Comparison of ENCODE assay signal across 9 mouse cellular contexts in genomic region chr13:101690911-101691655, GRCm38 (mm10).
DNase-seq lines count a peak whose midpoint lies in the region; ATAC-seq and TF ChIP-seq lines count a peak whose summit lies in the region.
"Had no signal": no experiment of that assay in that cellular context is flagged by ENCODE, and none has a peak within 500 bp of the region (broad histone marks: within the 10 kb centered on the region; RNA-seq: fewer than 3 reads in every experiment).

No protein-coding gene starts in this region.

- 34% methylated on average over 10 of the region's 10 CpGs for WGBS in bone marrow, adult 2 months
- 55% methylated on average over 10 of the region's 10 CpGs for WGBS in heart, embryonic 13.5 days
- 46% methylated on average over 10 of the region's 10 CpGs for WGBS in midbrain, embryonic 11.5 days

- H3K9ac ChIP-seq in heart, embryonic 13.5 days, result peak overlapping the region; percentile 76
- H3K9ac ChIP-seq in midbrain, embryonic 11.5 days (ENCODE audit: low read length), result no peak overlapping the region

- no peaks in the 10 kb centered on the region for H3K27me3 ChIP-seq in heart, embryonic 13.5 days (replicated peaks)
- no peaks in the 10 kb centered on the region for H3K27me3 ChIP-seq in midbrain, embryonic 11.5 days (ENCODE audit: control insufficient read depth, insufficient read depth, low read length)

- H3K4me1 ChIP-seq in bone marrow, adult 2 months (ENCODE audit: control insufficient read depth, insufficient read depth, low read length), result peaks cover 2% of the 10 kb centered on the region
- H3K4me1 ChIP-seq in heart, embryonic 13.5 days, result peaks cover 52% of the 10 kb centered on the region
- peaks cover 22% of the 10 kb centered on the region for H3K4me1 ChIP-seq in midbrain, embryonic 11.5 days (ENCODE audit: control insufficient read depth, insufficient read depth, low read length)

- peaks cover 31% of the 10 kb centered on the region for H3K36me3 ChIP-seq in heart, embryonic 13.5 days
- H3K36me3 ChIP-seq in midbrain, embryonic 11.5 days (ENCODE audit: control insufficient read depth, insufficient read depth, low read length), result peaks cover 3% of the 10 kb centered on the region; the same call in 1 of the 2 replicates

- ATAC-seq in heart, embryonic 13.5 days (ENCODE audit: extremely low read depth, insufficient number of reproducible peaks, low FRiP score, low TSS enrichment), result no peak
- no peak for ATAC-seq in midbrain, embryonic 11.5 days (ENCODE audit: low FRiP score)
- ATAC-seq in granulocyte monocyte progenitor cell, adult 5-6 weeks (replicated peaks; ENCODE audit: poor library complexity, severe bottlenecking), result no peak
- ATAC-seq: CD4-positive, CD25-positive, alpha-beta regulatory T cell, adult 4 months had no signal

- intact Hi-C loops in gastrocnemius, adult 2 months (cut with DNase I), result loop anchor here (5.0 to 10.0 kb wide), 2 partner anchors 179 to 376 kb away; no protein-coding TSS in a partner anchor
- intact Hi-C loops in gastrocnemius, postnatal 36 days (cut with DNase I), result loop anchor here (5.0 to 10.0 kb wide), 3 partner anchors 179 to 799 kb away; no protein-coding TSS in a partner anchor
- intact Hi-C loops in left cerebral cortex, postnatal 25 days (cut with DNase I), result loop anchor here (5.0 kb wide), 4 partner anchors 204 to 859 kb away; partner anchors contain the start of gene Slc30a5

- no peak for TF ChIP-seq POLR2A in bone marrow, adult 2 months (IDR thresholded peaks at IDR 0.05; ENCODE audit: borderline replicate concordance, control insufficient read depth, low read depth, low read length)

- no peak for TF ChIP-seq CTCF in gastrocnemius, adult 2 months (IDR thresholded peaks at IDR 0.05)
- no peak for TF ChIP-seq CTCF in bone marrow, adult 2 months (IDR thresholded peaks at IDR 0.05; ENCODE audit: control insufficient read depth, insufficient read depth, low read length)

- H3K4me2 ChIP-seq in heart, embryonic 13.5 days, result peak overlapping the region; percentile 81
- no peak overlapping the region; the same call in 1 of the 2 replicates for H3K4me2 ChIP-seq in midbrain, embryonic 11.5 days

- peak overlapping the region; percentile 83 for H3K27ac ChIP-seq in gastrocnemius, adult 2 months
- H3K27ac ChIP-seq in bone marrow, adult 2 months (ENCODE audit: control insufficient read depth, insufficient read depth, low read depth, low read length, poor library complexity), result peak overlapping the region; percentile 34; the same call in 1 of the 2 replicates
- peak overlapping the region; percentile 78 for H3K27ac ChIP-seq in heart, embryonic 13.5 days (replicated peaks)
- H3K27ac ChIP-seq in midbrain, embryonic 11.5 days (ENCODE audit: low read depth, low read length), result no peak overlapping the region

- no peak for DNase-seq in gastrocnemius, adult 2 months
- DNase-seq in gastrocnemius, postnatal 36 days, result no peak
- peak; percentile 85 for DNase-seq in midbrain, embryonic 11.5 days (ENCODE audit: low spot score, missing footprints)
- no peak for DNase-seq in urinary bladder, postnatal 4 days (ENCODE audit: low spot score in 2 of 2)
- DNase-seq in left cerebral cortex, postnatal 25 days (ENCODE audit: low spot score in 2 of 2), result no peak

- H3K9me3 ChIP-seq in heart, embryonic 13.5 days, result no peaks in the 10 kb centered on the region
- H3K9me3 ChIP-seq in midbrain, embryonic 11.5 days (ENCODE audit: control insufficient read depth, low read length), result no peaks in the 10 kb centered on the region

- H3K4me3 ChIP-seq in gastrocnemius, adult 2 months, result peak overlapping the region; percentile 87
- peak overlapping the region; percentile 66 for H3K4me3 ChIP-seq in bone marrow, adult 2 months (replicated peaks; ENCODE audit: control insufficient read depth, low read depth, low read length)
- H3K4me3 ChIP-seq in heart, embryonic 13.5 days, result peak overlapping the region; percentile 68
- H3K4me3 ChIP-seq in midbrain, embryonic 11.5 days (ENCODE audit: low read depth, low read length), result no peak overlapping the region
